Mouse (Mus musculus): ENCODE results near the gene Cntf. TPM values are rescaled to one million over a fixed set of nuclear protein-coding genes. Genes with fewer than 3 reads are reported as not detected.
"Not testable (repeated sequence)": the region's sequence is repeated elsewhere in the genome, so short reads cannot be mapped to it uniquely, and the experiment has no call there.

Cntf gene
- polyA plus RNA-seq, 1 experiment from 2014 or later = 0.27 TPM

GRCm38 (mm10) chr19:12731950-12732349, 33.5 kb downstream of the Cntf start:
- H3K9ac ChIP-seq (ENCODE audit: low read depth, low read length) = no peak overlapping the region
- ATAC-seq (replicated peaks; ENCODE audit: low FRiP score) = no peak
- 73% methylated on average over 2 of the region's 2 CpGs for WGBS

GRCm38 (mm10) chr19:12731036-12731435, 34.4 kb downstream of the Cntf start:
- no peak overlapping the region for H3K4me3 ChIP-seq (ENCODE audit: low read depth, low read length)

More at GRCm38 (mm10) chr19:12731950-12732349, 33.5 kb downstream of the Cntf start:
- no peak for DNase-seq (ENCODE audit: low spot score)
- Histone ChIP-seq H3K36me3 (ENCODE audit: control insufficient read depth, insufficient read depth, low read length) (no peaks in the 10 kb centered on the region), H3K27ac (ENCODE audit: low read depth, low read length) (no peak overlapping the region), H3K27me3 (replicated peaks; ENCODE audit: control insufficient read depth, insufficient read depth, low read length) (no peaks in the 10 kb centered on the region), H3K4me1 (replicated peaks; ENCODE audit: control insufficient read depth, insufficient read depth, low read length) (no peaks in the 10 kb centered on the region), H3K4me2 (no peak overlapping the region), H3K4me3 (ENCODE audit: low read depth, low read length) (no peak overlapping the region), H3K9me3 (ENCODE audit: control insufficient read depth, low read length) (no peaks in the 10 kb centered on the region)

GRCm38 (mm10) chr19:12725851-12726250, 39.6 kb downstream of the Cntf start:
- DNase-seq (ENCODE audit: low spot score) (no peak), ATAC-seq (replicated peaks; ENCODE audit: low FRiP score) (no peak)
- no peak overlapping the region for H3K9ac ChIP-seq (ENCODE audit: low read depth, low read length)
- H3K36me3 ChIP-seq (ENCODE audit: control insufficient read depth, insufficient read depth, low read length) = no peaks in the 10 kb centered on the region
- 63% methylated on average over 1 of the region's 1 CpGs for WGBS
- H3K4me1 ChIP-seq (replicated peaks; ENCODE audit: control insufficient read depth, insufficient read depth, low read length) = no peaks in the 10 kb centered on the region
- H3K4me3 ChIP-seq (ENCODE audit: low read depth, low read length) = no peak overlapping the region
- H3K4me2 ChIP-seq = no peak overlapping the region
- H3K27ac ChIP-seq (ENCODE audit: low read depth, low read length) = no peak overlapping the region
- H3K9me3 ChIP-seq (ENCODE audit: control insufficient read depth, low read length) = no peaks in the 10 kb centered on the region
- no peaks in the 10 kb centered on the region for H3K27me3 ChIP-seq (replicated peaks; ENCODE audit: control insufficient read depth, insufficient read depth, low read length)

More at GRCm38 (mm10) chr19:12731036-12731435, 34.4 kb downstream of the Cntf start:
- Histone ChIP-seq H3K9ac (ENCODE audit: low read depth, low read length) (no peak overlapping the region), H3K4me2 (no peak overlapping the region), H3K27ac (ENCODE audit: low read depth, low read length) (no peak overlapping the region), H3K9me3 (ENCODE audit: control insufficient read depth, low read length) (no peaks in the 10 kb centered on the region), H3K4me1 (replicated peaks; ENCODE audit: control insufficient read depth, insufficient read depth, low read length) (no peaks in the 10 kb centered on the region), H3K36me3 (ENCODE audit: control insufficient read depth, insufficient read depth, low read length) (no peaks in the 10 kb centered on the region), H3K27me3 (replicated peaks; ENCODE audit: control insufficient read depth, insufficient read depth, low read length) (no peaks in the 10 kb centered on the region)
- ATAC-seq (replicated peaks; ENCODE audit: low FRiP score) (no peak), DNase-seq (ENCODE audit: low spot score) (no peak)
- 76% methylated on average over 1 of the region's 1 CpGs for WGBS

- no peak overlapping the region for H3K9ac ChIP-seq (ENCODE audit: low read depth, low read length)
- H3K4me2 ChIP-seq = no peak overlapping the region
- H3K27me3 ChIP-seq (replicated peaks; ENCODE audit: control insufficient read depth, insufficient read depth, low read length) = no peaks in the 10 kb centered on the region
- no peaks in the 10 kb centered on the region for H3K9me3 ChIP-seq (ENCODE audit: control insufficient read depth, low read length)
- no peaks in the 10 kb centered on the region for H3K4me1 ChIP-seq (replicated peaks; ENCODE audit: control insufficient read depth, insufficient read depth, low read length)
- no peak overlapping the region for H3K4me3 ChIP-seq (ENCODE audit: low read depth, low read length)
- ATAC-seq (replicated peaks; ENCODE audit: low FRiP score) = no peak
- no peaks in the 10 kb centered on the region for H3K36me3 ChIP-seq (ENCODE audit: control insufficient read depth, insufficient read depth, low read length)
- H3K27ac ChIP-seq (ENCODE audit: low read depth, low read length) = no peak overlapping the region
- 58% methylated on average over 2 of the region's 3 CpGs for WGBS
- DNase-seq (ENCODE audit: low spot score) = no peak
Measured at GRCm38 (mm10) chr19:12722308-12722707, 43.1 kb downstream of the Cntf start.

GRCm38 (mm10) chr19:12721596-12721995, 43.8 kb downstream of the Cntf start:
- DNase-seq (ENCODE audit: low spot score); H3K9ac ChIP-seq (ENCODE audit: low read depth, low read length); H3K4me1 ChIP-seq (replicated peaks; ENCODE audit: control insufficient read depth, insufficient read depth, low read length); H3K4me3 ChIP-seq (ENCODE audit: low read depth, low read length); H3K27ac ChIP-seq (ENCODE audit: low read depth, low read length); H3K9me3 ChIP-seq (ENCODE audit: control insufficient read depth, low read length); ATAC-seq (replicated peaks; ENCODE audit: low FRiP score); H3K4me2 ChIP-seq; H3K36me3 ChIP-seq (ENCODE audit: control insufficient read depth, insufficient read depth, low read length); H3K27me3 ChIP-seq (replicated peaks; ENCODE audit: control insufficient read depth, insufficient read depth, low read length): not testable (repeated sequence)
- WGBS = 86% methylated on average over 7 of the region's 7 CpGs

GRCm38 (mm10) chr19:12720919-12721318, 44.5 kb downstream of the Cntf start:
- H3K4me3 ChIP-seq (ENCODE audit: low read depth, low read length) = not testable (repeated sequence)
- WGBS = 83% methylated on average over 5 of the region's 5 CpGs

GRCm38 (mm10) chr19:12720463-12720862, 45.0 kb downstream of the Cntf start:
- Histone ChIP-seq H3K9me3 (ENCODE audit: control insufficient read depth, low read length) (no peaks in the 10 kb centered on the region), H3K9ac (ENCODE audit: low read depth, low read length) (no peak overlapping the region), H3K4me3 (ENCODE audit: low read depth, low read length) (no peak overlapping the region), H3K4me1 (replicated peaks; ENCODE audit: control insufficient read depth, insufficient read depth, low read length) (no peaks in the 10 kb centered on the region), H3K27me3 (replicated peaks; ENCODE audit: control insufficient read depth, insufficient read depth, low read length) (no peaks in the 10 kb centered on the region), H3K36me3 (ENCODE audit: control insufficient read depth, insufficient read depth, low read length) (no peaks in the 10 kb centered on the region), H3K27ac (ENCODE audit: low read depth, low read length) (no peak overlapping the region), H3K4me2 (no peak overlapping the region)
- ATAC-seq (replicated peaks; ENCODE audit: low FRiP score) (no peak), DNase-seq (ENCODE audit: low spot score) (no peak)
- 51% methylated on average over 2 of the region's 2 CpGs for WGBS

More at GRCm38 (mm10) chr19:12720919-12721318, 44.5 kb downstream of the Cntf start:
- H3K4me2 ChIP-seq; ATAC-seq (replicated peaks; ENCODE audit: low FRiP score); H3K27me3 ChIP-seq (replicated peaks; ENCODE audit: control insufficient read depth, insufficient read depth, low read length); DNase-seq (ENCODE audit: low spot score); H3K9ac ChIP-seq (ENCODE audit: low read depth, low read length); H3K27ac ChIP-seq (ENCODE audit: low read depth, low read length); H3K36me3 ChIP-seq (ENCODE audit: control insufficient read depth, insufficient read depth, low read length); H3K9me3 ChIP-seq (ENCODE audit: control insufficient read depth, low read length); H3K4me1 ChIP-seq (replicated peaks; ENCODE audit: control insufficient read depth, insufficient read depth, low read length): not testable (repeated sequence)

GRCm38 (mm10) chr19:12719189-12719588, 46.2 kb downstream of the Cntf start:
- H3K4me1 ChIP-seq (replicated peaks; ENCODE audit: control insufficient read depth, insufficient read depth, low read length) = no peaks in the 10 kb centered on the region
- no peaks in the 10 kb centered on the region for H3K36me3 ChIP-seq (ENCODE audit: control insufficient read depth, insufficient read depth, low read length)
- H3K9me3 ChIP-seq (ENCODE audit: control insufficient read depth, low read length) = no peaks in the 10 kb centered on the region
- DNase-seq (ENCODE audit: low spot score) (no peak), ATAC-seq (replicated peaks; ENCODE audit: low FRiP score) (no peak)
- no peak overlapping the region for H3K4me2 ChIP-seq
- H3K4me3 ChIP-seq (ENCODE audit: low read depth, low read length) = no peak overlapping the region
- no peaks in the 10 kb centered on the region for H3K27me3 ChIP-seq (replicated peaks; ENCODE audit: control insufficient read depth, insufficient read depth, low read length)
- WGBS = 69% methylated on average over 6 of the region's 6 CpGs
- H3K9ac ChIP-seq (ENCODE audit: low read depth, low read length) = no peak overlapping the region
- no peak overlapping the region for H3K27ac ChIP-seq (ENCODE audit: low read depth, low read length)
